Mouse (Mus musculus) adrenal gland, postnatal 4 days (tissue): ENCODE measurements around the gene Strc. TPM values are rescaled to one million over a fixed set of nuclear protein-coding genes. Genes with fewer than 3 reads are reported as not detected.
"Not testable (repeated sequence)": the region's sequence is repeated elsewhere in the genome, so short reads cannot be mapped to it uniquely, and the experiment has no call there.

Source experiments
- DNase-seq, 2 experiments: peaks; one replicate each; pipeline ENCODE4 v3.0.0; 2021 to 2022; ENCODE audit warnings: low spot score in 2 of 2, mixed read lengths in 2 of 2
- long read RNA-seq, 2 experiments: library from polyadenylated mRNA; stranded (forward); transcript quantifications; one replicate each; pipeline ENCODE4 v2.0.0; 2021
- total RNA-seq, 2 experiments: library from RNA; stranded (reverse); gene quantifications; 2 replicates each; pipeline ENCODE4 v1.2.3; 2021

The Strc gene
- total RNA-seq, result not detected
- long read RNA-seq, experiment 1, result 0 reads
- long read RNA-seq, experiment 2, result 0 reads

GRCm38 (mm10) chr2:121386961-121387575 lies at the start of gene Strc:
Gene Strc (minus strand): TSS chr2:121387168.
- DNase-seq, result not testable (repeated sequence)

GRCm38 (mm10) chr2:121434854-121435253 lies 47.9 kb upstream of the Strc start:
- no peak for DNase-seq

GRCm38 (mm10) chr2:121425890-121426289 lies 38.9 kb upstream of the Strc start:
- no peak for DNase-seq

GRCm38 (mm10) chr2:121423166-121423565 lies 36.2 kb upstream of the Strc start:
- DNase-seq, result no peak

GRCm38 (mm10) chr2:121418476-121418875 lies 31.5 kb upstream of the Strc start:
- DNase-seq, result no peak

GRCm38 (mm10) chr2:121416356-121416755 lies 29.4 kb upstream of the Strc start:
- no peak for DNase-seq

- no peak for DNase-seq
Measured at GRCm38 (mm10) chr2:121415591-121415990, 28.6 kb upstream of the Strc start.

- DNase-seq, result no peak
Measured at GRCm38 (mm10) chr2:121415103-121415502, 28.1 kb upstream of the Strc start.

- DNase-seq, result no peak
Measured at GRCm38 (mm10) chr2:121414139-121414685, 27.2 kb upstream of the Strc start.

- peak; percentile 93 for DNase-seq
Measured at GRCm38 (mm10) chr2:121413387-121414042, 26.5 kb upstream of the Strc start, which contains the start of the genes Pdia3 and Catsper2. Gene Pdia3 (plus strand): TSS chr2:121413775. Gene Catsper2 (minus strand): TSS chr2:121413792.

- peak; percentile 3 to 4 for DNase-seq
Measured at GRCm38 (mm10) chr2:121412843-121413386, 25.9 kb upstream of the Strc start.

- DNase-seq, result peak in 1 of 2 experiments; percentile 8
Measured at GRCm38 (mm10) chr2:121408160-121408559, 21.2 kb upstream of the Strc start.

GRCm38 (mm10) chr2:121403296-121403695 lies 16.3 kb upstream of the Strc start:
- no peak for DNase-seq

- peak; percentile 42 to 62 for DNase-seq
Measured at GRCm38 (mm10) chr2:121396624-121397023, 9.7 kb upstream of the Strc start.

GRCm38 (mm10) chr2:121374766-121375165 lies 12.2 kb downstream of the Strc start:
- no peak for DNase-seq

- no peak for DNase-seq
Measured at GRCm38 (mm10) chr2:121372266-121372665, 14.7 kb downstream of the Strc start.

GRCm38 (mm10) chr2:121370921-121371320 lies 16.0 kb downstream of the Strc start:
- DNase-seq, result no peak

GRCm38 (mm10) chr2:121368831-121369230 lies 18.1 kb downstream of the Strc start:
- DNase-seq, result no peak

GRCm38 (mm10) chr2:121363656-121364055 lies 23.3 kb downstream of the Strc start:
- no peak for DNase-seq

- no peak for DNase-seq
Measured at GRCm38 (mm10) chr2:121359461-121359860, 27.5 kb downstream of the Strc start.

GRCm38 (mm10) chr2:121358381-121358780 lies 28.6 kb downstream of the Strc start:
- DNase-seq, result peak in 1 of 2 experiments; percentile 14

- DNase-seq, result no peak
Measured at GRCm38 (mm10) chr2:121357961-121358360, 29.0 kb downstream of the Strc start.
